Mouse (Mus musculus): Measurements from ENCODE around the gene Atg10. TPM values are rescaled to one million over a fixed set of nuclear protein-coding genes. Genes with fewer than 3 reads are reported as not detected.
"Not testable (repeated sequence)": the region's sequence is repeated elsewhere in the genome, so short reads cannot be mapped to it uniquely, and the experiment has no call there.

The Atg10 gene
- polyA plus RNA-seq, 1 experiment from 2014 or later, result 18.6 TPM

DNA sequence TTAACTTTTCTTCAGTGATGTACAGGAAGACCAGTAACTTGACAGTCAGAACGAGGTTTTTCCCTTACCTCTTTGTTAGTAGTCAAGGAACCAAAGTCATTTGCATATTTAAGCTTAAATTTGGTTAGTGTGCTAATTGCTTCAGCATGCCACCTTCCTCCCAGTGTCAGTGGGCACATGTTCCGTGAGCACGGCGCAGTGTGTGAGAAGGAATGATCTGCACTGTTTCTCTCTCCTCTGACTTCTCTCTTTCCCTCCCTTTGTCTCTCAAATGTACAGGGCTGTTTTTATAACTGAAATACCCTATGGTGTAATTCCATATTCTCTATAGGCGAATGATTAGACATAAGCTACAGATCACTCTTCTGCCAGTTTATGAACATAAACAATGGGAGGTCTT, 284.2 kb downstream of the Atg10 start:
- ATAC-seq (ENCODE audit: low FRiP score, low read depth), result no peak
- H3K27me3 ChIP-seq (replicated peaks), result no peaks in the 10 kb centered on the region

DNA sequence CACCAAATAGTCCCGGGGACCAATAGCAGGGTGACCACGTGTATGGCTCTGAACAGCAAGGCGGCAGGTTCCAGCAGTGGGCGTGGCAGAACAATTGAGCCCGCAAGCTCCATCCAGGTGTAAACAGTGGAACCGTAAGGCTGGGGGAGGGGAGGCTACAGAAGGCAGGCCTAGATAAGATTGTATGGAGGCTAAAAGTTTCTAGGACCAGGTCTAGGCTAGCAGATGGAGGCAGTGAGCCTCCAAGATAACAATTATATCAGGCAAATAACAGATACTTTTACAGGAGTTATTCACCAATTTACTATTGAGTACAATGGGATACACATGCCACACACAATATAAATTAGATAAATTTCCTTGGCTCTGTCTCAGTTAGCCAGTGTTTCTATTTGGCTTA, 284.6 kb downstream of the Atg10 start:
- Histone ChIP-seq H3K4me2 (replicated peaks) (no peak overlapping the region), H3K36me3 (no peaks in the 10 kb centered on the region), H3K4me3 (no peak overlapping the region), H3K9ac (no peak overlapping the region), H3K9me3 (no peaks in the 10 kb centered on the region), H3K4me1 (no peaks in the 10 kb centered on the region), H3K27ac (no peak overlapping the region), H3K27me3 (replicated peaks) (no peaks in the 10 kb centered on the region)
- WGBS, result 68% methylated on average over 6 of the region's 6 CpGs
- ATAC-seq (ENCODE audit: low FRiP score, low read depth), result no peak

More for the DNA sequence above, 284.2 kb downstream of the Atg10 start:
- H3K9me3 ChIP-seq, result no peaks in the 10 kb centered on the region
- H3K4me3 ChIP-seq, result no peak overlapping the region
- no peak overlapping the region for H3K4me2 ChIP-seq (replicated peaks)
- no peak overlapping the region for H3K27ac ChIP-seq
- H3K9ac ChIP-seq, result no peak overlapping the region
- no peaks in the 10 kb centered on the region for H3K4me1 ChIP-seq
- no peaks in the 10 kb centered on the region for H3K36me3 ChIP-seq
- 78% methylated on average over 5 of the region's 5 CpGs for WGBS

DNA sequence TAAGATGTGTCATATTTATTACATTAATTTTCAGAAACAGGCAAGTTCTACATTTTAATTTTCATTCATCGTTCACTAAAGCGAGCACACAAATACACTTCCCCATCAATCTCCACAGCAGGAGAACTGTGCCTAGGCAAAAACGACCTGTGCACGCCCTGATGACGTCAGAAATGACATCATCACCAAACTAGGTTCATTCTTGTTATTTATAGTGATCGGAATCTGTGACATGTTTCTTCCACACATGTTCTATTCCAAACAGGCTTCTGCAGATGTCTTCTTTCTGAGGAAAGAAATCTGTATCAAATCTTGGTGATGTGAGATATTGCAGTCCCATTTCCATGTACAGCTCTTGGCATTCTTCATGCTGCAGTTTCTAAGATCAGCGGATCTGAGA, 287.9 kb downstream of the Atg10 start:
- Histone ChIP-seq H3K4me3 (no peak overlapping the region), H3K36me3 (no peaks in the 10 kb centered on the region), H3K4me1 (no peaks in the 10 kb centered on the region), H3K4me2 (replicated peaks) (no peak overlapping the region), H3K27ac (no peak overlapping the region), H3K9me3 (no peaks in the 10 kb centered on the region), H3K27me3 (replicated peaks) (no peaks in the 10 kb centered on the region), H3K9ac (no peak overlapping the region)
- ATAC-seq (ENCODE audit: low FRiP score, low read depth), result no peak
- 88% methylated on average over 7 of the region's 7 CpGs for WGBS

DNA sequence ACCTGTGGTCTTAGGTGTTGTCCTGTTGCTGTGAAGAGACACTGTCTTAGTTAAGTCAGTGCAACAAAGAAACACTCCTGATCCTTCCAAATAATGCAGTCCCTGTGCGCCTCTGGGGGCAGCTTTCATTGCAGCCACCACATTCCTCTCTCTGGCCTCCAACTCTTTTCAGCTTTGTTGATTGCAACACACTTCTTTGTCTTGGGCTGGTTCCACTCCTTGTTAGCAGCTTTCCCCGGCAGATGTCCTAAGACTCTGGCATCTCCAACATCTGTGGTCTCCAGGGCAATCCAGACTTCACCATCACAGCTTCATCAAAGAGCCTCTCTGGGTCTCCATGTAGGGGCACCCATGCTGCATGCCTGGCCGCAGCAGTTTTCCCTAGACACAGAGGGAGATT, 290.5 kb downstream of the Atg10 start:
- ATAC-seq (ENCODE audit: low FRiP score, low read depth), result no peak
- Histone ChIP-seq H3K4me1 (no peaks in the 10 kb centered on the region), H3K27me3 (replicated peaks) (no peaks in the 10 kb centered on the region), H3K4me2 (replicated peaks) (no peak overlapping the region), H3K4me3 (no peak overlapping the region), H3K36me3 (peaks cover 7% of the 10 kb centered on the region; the same call in 1 of the 2 replicates), H3K9me3 (no peaks in the 10 kb centered on the region), H3K9ac (no peak overlapping the region), H3K27ac (no peak overlapping the region)
- WGBS, result 65% methylated on average over 3 of the region's 3 CpGs

DNA sequence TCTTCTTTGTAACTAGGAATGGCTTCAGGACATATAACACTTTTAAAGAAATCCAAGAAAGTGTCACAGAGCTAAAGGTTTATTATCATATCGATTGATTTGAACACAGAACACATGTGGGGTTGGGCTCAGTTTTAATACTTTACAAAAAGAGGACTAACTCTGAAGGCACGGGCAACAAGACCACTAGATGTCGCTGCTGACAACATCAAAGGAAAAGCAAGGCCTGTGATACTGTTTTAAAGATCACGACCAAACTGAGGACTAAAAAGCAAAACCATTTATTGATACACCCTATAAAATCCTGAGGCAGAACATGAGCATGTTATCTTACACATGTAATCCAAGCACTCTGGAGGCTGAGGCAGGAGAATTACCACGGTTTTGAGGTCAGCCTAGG, 293.9 kb downstream of the Atg10 start:
- Histone ChIP-seq H3K4me2 (replicated peaks) (no peak overlapping the region), H3K36me3 (peaks cover 35% of the 10 kb centered on the region), H3K9ac (no peak overlapping the region), H3K27ac (no peak overlapping the region), H3K4me3 (no peak overlapping the region), H3K4me1 (no peaks in the 10 kb centered on the region), H3K9me3 (no peaks in the 10 kb centered on the region), H3K27me3 (replicated peaks) (no peaks in the 10 kb centered on the region)
- ATAC-seq (ENCODE audit: low FRiP score, low read depth), result peak; percentile 26
- 24% methylated on average over 5 of the region's 5 CpGs for WGBS

DNA sequence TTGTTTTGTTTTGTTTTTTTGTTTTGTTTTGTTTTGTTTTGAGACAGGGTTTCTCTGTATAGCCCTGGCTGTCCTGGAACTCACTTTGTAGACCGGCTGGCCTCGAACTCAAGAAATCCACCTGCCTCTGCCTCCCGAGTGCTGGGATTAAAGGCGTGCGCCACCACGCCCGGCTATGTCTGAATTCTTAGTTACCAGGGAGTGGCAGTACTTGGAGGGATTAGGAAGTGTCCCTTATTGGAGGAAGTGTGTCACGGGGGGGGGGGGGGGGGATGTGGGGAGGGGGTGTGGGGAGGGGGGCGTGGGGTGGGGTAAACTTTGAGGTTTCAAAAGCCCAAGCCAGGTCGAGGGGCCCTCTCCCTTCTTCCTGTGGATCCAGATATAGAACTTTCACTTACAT, 295.5 kb downstream of the Atg10 start:
- H3K4me2 ChIP-seq (replicated peaks); H3K4me1 ChIP-seq; H3K27ac ChIP-seq; ATAC-seq (ENCODE audit: low FRiP score, low read depth); H3K9ac ChIP-seq; H3K9me3 ChIP-seq; H3K4me3 ChIP-seq; H3K27me3 ChIP-seq (replicated peaks): not testable (repeated sequence)
- H3K36me3 ChIP-seq, result peaks cover 37% of the 10 kb centered on the region
- 95% methylated on average over 8 of the region's 10 CpGs for WGBS

DNA sequence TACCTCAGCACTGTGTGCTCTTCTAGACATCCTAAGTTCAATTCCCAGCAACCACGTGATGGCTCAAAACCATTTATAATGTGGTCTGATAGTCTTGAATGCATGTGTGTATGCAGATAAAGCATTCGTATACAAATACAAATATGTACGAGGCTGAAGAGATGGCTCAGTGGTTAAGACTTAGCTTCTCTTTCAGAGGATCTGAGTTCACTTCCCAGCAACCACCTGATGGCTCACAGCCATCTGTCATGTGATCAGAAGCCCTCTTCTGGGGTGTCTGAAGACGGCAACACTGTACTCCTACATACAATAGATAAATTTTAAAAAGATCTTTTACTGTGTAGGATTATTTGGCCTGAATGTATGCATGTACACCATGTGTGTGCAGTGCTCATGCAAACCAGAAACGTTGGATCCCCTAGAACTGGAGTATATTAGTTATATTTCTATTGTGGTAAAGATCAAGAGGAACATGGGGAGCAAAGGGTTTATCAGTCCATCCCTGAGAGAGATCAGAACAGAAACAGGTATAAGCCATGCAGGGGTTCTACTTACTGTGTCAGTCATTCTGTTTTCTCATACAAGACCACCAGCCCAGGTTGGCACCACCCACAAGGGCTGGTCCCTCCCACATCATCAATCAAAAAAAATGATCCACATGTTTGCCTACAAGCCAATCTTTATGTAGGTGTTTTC, 296.7 kb downstream of the Atg10 start:
- H3K36me3 ChIP-seq, result peaks cover 37% of the 10 kb centered on the region
- H3K4me2 ChIP-seq (replicated peaks), result no peak overlapping the region
- H3K4me1 ChIP-seq, result peaks cover 4% of the 10 kb centered on the region
- H3K9me3 ChIP-seq, result no peaks in the 10 kb centered on the region
- H3K27me3 ChIP-seq (replicated peaks), result no peaks in the 10 kb centered on the region
- H3K9ac ChIP-seq, result no peak overlapping the region
- no peak overlapping the region for H3K4me3 ChIP-seq
- ATAC-seq (ENCODE audit: low FRiP score, low read depth), result no peak
- no peak overlapping the region for H3K27ac ChIP-seq
- WGBS, result 79% methylated on average over 5 of the region's 5 CpGs

DNA sequence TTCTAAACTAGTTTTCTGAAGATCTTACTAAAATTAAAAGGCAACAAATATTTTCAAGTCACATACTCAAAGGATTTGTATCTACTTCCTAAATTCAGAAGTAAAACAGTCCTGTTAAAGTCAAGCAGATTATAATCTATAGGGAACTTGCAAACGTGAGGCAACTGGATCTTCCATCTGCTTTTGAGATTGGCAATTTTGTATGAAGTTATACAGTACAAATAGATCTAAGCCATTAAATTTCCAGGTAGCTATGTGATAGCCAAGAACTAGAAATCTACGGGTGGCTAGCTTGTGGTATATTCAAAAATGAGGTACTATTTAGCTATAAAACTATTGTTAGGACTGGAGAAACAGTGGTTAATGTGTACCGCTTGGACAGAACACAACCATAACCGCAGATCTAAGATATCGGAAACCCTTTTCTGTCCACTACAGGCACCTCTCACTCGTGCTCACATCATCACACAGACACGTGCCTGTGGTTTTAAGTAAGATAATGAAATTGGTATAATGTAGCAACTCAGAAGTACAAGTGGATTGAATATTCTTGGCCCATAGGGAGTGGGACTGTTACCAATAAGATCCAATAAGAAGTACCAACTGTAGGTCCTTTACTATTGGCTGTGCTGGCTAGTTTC, 297.5 kb downstream of the Atg10 start:
- Histone ChIP-seq H3K9ac (no peak overlapping the region), H3K4me3 (no peak overlapping the region), H3K9me3 (no peaks in the 10 kb centered on the region), H3K36me3 (peaks cover 37% of the 10 kb centered on the region), H3K4me2 (replicated peaks) (no peak overlapping the region), H3K27ac (no peak overlapping the region), H3K27me3 (replicated peaks) (no peaks in the 10 kb centered on the region), H3K4me1 (peaks cover 4% of the 10 kb centered on the region)
- no peak for ATAC-seq (ENCODE audit: low FRiP score, low read depth)
- 86% methylated on average over 7 of the region's 7 CpGs for WGBS

DNA sequence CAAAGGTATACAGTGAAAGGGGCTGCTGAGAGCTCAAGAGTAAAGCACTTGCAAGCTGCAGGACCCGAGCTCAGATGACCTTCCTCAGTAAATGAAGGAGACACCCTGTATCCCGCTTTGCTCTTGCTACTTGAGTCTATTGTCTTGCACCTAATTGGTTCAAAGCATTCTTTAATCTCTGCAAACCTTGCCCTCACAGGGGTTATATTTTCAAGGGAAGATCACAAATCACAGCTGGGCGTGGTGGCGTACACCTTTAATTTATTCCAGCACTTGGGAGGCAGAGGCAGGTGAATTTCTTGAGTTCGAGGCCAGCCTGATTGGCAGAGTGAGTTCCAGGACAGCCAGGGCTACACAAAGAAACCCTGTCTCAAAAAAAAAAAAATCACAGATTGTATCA, 298.6 kb downstream of the Atg10 start:
- H3K9ac ChIP-seq, result no peak overlapping the region

DNA sequence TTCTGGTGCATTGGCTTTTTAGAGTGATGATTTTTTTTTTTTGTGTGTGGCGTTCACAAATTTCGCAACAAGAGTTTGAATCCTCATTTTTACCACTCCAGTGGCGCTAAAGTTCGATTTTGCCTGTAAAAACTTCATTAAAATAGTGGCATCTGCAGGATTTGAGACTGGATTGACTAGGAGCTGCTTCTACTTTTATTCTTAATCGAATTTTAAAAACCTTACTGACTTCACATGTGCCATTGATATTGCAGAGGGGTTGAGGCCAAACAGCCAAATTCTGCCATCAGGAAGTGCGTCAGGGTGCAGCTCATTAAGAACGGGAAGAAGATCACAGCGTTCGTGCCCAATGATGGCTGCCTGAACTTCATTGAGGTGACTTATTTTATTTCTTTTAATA, 299.7 kb downstream of the Atg10 start:
- H3K4me3 ChIP-seq, result peak overlapping the region; percentile 85
- 52% methylated on average over 9 of the region's 9 CpGs for WGBS

More for the DNA sequence above, 298.6 kb downstream of the Atg10 start:
- WGBS, result 93% methylated on average over 5 of the region's 5 CpGs
- Histone ChIP-seq H3K4me2 (replicated peaks) (no peak overlapping the region), H3K27me3 (replicated peaks) (no peaks in the 10 kb centered on the region), H3K9me3 (no peaks in the 10 kb centered on the region), H3K27ac (no peak overlapping the region), H3K4me1 (peaks cover 4% of the 10 kb centered on the region), H3K4me3 (no peak overlapping the region), H3K36me3 (peaks cover 37% of the 10 kb centered on the region)
- no peak for ATAC-seq (ENCODE audit: low FRiP score, low read depth)

DNA sequence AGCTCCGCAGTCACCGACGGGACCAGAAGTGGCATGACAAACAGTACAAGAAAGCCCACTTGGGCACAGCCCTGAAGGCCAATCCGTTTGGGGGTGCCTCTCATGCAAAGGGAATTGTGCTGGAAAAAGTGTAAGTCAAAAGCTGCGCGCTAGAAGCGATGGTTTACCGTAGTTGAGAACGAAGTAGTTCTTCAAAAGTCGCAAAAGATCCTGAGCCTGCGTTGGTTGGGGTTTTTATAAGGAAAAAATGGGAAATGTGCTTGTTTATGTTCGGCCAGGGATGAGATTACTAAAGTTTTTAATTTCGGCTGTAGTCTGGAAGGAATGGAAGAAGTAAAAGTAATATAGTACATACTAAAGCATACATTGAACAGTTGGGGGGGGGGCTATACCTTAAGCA, 300.2 kb downstream of the Atg10 start:
- H3K4me1 ChIP-seq; H3K27me3 ChIP-seq (replicated peaks); H3K27ac ChIP-seq; H3K9me3 ChIP-seq; ATAC-seq (ENCODE audit: low FRiP score, low read depth): not testable (repeated sequence)
- 1% methylated on average over 13 of the region's 13 CpGs for WGBS
- Histone ChIP-seq H3K4me3 (peak overlapping the region; percentile 85), H3K36me3 (peaks cover 34% of the 10 kb centered on the region), H3K9ac (peak overlapping the region; percentile 90), H3K4me2 (replicated peaks) (peak overlapping the region; percentile 72)

More for the DNA sequence above, 299.7 kb downstream of the Atg10 start:
- H3K4me2 ChIP-seq (replicated peaks), result peak overlapping the region; percentile 72
- peaks cover 4% of the 10 kb centered on the region for H3K4me1 ChIP-seq
- peak overlapping the region; percentile 90 for H3K9ac ChIP-seq
- H3K9me3 ChIP-seq, result no peaks in the 10 kb centered on the region
- H3K27ac ChIP-seq, result no peak overlapping the region
- no peaks in the 10 kb centered on the region for H3K27me3 ChIP-seq (replicated peaks)
- peaks cover 37% of the 10 kb centered on the region for H3K36me3 ChIP-seq
- ATAC-seq (ENCODE audit: low FRiP score, low read depth), result no peak

DNA sequence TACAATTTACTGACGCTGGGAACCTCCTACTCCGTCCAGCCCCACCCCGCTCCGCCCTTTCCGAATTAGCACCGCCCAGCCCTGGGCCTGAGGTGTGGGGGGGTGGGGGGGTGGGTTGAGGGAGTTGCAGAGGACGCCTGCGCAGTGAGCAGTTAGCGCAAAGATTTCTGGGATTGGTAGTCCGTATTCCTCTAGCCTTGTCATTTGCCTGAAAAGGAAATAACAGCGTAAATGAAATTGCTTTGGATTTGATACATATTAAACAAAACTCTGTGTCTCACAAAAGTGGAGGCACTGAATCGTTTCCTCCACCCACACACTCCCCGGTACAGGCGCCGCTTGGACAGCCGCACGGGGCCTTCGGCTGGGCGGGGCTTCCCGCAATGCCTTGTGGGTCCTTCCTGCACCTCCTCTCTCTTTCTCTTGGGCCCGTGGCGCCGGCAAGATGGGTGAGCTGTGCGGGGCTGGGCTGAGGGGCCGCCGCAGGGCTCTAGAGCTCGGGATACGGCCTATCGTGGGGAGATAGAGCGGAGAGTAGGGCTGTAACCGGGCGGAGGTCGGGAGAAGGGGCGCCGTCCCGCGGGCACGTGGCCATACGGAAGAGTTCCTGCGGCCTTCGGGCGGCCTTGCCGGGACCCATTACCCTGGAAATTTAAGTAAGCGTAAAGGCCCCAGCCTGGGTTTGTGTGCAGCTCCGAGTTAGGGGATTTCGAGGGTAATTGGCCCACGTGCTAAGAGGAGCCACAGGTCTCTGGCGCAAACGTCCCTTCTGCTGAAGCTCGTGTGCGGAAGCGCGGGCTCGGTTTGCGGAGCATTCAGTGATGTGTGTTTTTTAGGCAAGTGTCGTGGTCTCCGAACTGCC, 300.8 kb downstream of the Atg10 start, which contains the start of gene Rps23:
Gene Rps23, plus strand, starts transcription at position 208 of the 862 bp plus-strand sequence.
- peak; percentile 99 for ATAC-seq (ENCODE audit: low FRiP score, low read depth)
- H3K9me3 ChIP-seq, result no peaks in the 10 kb centered on the region
- peak within 1 kb of the TSS; percentile 72 for H3K4me2 ChIP-seq (replicated peaks)
- H3K27ac ChIP-seq, result peak within 1 kb of the TSS; percentile 37; the same call in 1 of the 2 replicates
- H3K27me3 ChIP-seq (replicated peaks), result no peaks in the 10 kb centered on the region
- H3K4me1 ChIP-seq, result peaks cover 4% of the 10 kb centered on the region
- peaks cover 29% of the 10 kb centered on the region for H3K36me3 ChIP-seq
- H3K9ac ChIP-seq, result peak within 1 kb of the TSS; percentile 90
- H3K4me3 ChIP-seq, result peak within 1 kb of the TSS; percentile 85
- WGBS, result under 1% methylated on average over 55 of the region's 57 CpGs
